Mouse (Mus musculus): ENCODE data around the gene Iqschfp. TPM values are rescaled to one million over a fixed set of nuclear protein-coding genes. Genes with fewer than 3 reads are reported as not detected.

Iqschfp gene
- polyA plus RNA-seq, 1 experiment = not detected

DNA sequence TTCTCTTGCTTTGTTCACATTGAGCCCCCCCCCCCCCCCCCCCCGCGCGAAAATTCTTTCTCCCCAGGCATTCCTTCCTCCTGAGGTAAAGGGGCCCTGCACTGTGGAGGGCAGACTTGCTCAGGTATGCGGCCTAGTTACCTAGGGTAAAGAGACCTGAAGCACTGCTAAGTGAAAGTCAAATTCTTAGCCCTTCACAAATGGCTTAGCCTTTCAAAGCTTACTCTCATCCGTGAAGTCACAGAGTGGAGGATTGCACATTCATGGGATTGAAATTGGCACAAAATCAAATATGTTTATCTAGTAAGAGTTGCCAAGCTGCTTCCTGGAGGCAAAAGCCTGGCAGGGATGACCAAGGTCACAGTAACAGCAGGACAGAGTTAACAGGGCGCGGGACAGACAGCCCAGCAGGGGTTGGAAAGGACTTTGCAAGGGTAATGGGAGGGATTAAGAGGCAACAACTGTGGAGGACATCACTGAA lies 642.6 kb downstream of the Iqschfp start:
- TF ChIP-seq POLR2A (IDR thresholded peaks at IDR 0.05; ENCODE audit: borderline replicate concordance, control insufficient read depth, low read depth, low read length) (no peak), CTCF (IDR thresholded peaks at IDR 0.05; ENCODE audit: control insufficient read depth, insufficient read depth, low read length) (no peak)
- Histone ChIP-seq H3K4me1 (ENCODE audit: control insufficient read depth, insufficient read depth, low read length) (no peaks in the 10 kb centered on the region), H3K4me3 (replicated peaks; ENCODE audit: control insufficient read depth, low read depth, low read length) (no peak overlapping the region), H3K27ac (ENCODE audit: control insufficient read depth, insufficient read depth, low read depth, low read length, poor library complexity) (no peak overlapping the region)
- 67% methylated on average over 7 of the region's 7 CpGs for WGBS

DNA sequence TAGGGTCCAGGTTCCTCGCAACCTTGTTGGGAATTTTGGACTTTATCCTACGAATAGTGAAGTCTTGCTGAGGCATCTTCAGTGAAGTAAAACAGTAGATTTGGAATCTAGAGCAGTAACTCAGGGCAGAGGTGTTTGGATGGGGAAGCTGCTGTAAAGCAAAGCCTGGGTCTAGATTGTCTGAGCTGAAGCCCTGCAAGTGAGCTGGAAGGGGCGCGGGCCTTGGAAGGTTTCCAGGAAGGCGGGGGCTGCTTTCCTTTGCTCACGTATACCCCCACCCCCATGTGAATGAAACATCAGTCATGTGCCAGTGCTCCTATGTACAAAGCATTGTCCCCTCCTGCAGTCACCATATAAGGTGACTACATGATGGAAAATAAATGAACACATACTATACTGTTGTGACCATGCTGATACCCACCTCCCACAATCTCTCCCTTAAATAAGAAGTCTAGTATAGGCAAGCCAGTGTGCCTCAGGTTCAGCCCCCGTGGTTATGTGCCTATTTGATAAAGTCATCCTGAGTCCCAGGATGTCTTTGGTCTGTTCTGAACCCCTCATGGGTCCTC lies 643.2 kb downstream of the Iqschfp start:
- H3K27ac ChIP-seq (ENCODE audit: control insufficient read depth, insufficient read depth, low read depth, low read length, poor library complexity) = no peak overlapping the region
- WGBS = 82% methylated on average over 7 of the region's 7 CpGs
- H3K4me3 ChIP-seq (replicated peaks; ENCODE audit: control insufficient read depth, low read depth, low read length) = no peak overlapping the region
- TF ChIP-seq POLR2A (IDR thresholded peaks at IDR 0.05; ENCODE audit: borderline replicate concordance, control insufficient read depth, low read depth, low read length) (no peak), CTCF (IDR thresholded peaks at IDR 0.05; ENCODE audit: control insufficient read depth, insufficient read depth, low read length) (no peak)
- no peaks in the 10 kb centered on the region for H3K4me1 ChIP-seq (ENCODE audit: control insufficient read depth, insufficient read depth, low read length)

- H3K27ac ChIP-seq (ENCODE audit: control insufficient read depth, insufficient read depth, low read depth, low read length, poor library complexity) = no peak overlapping the region
- TF ChIP-seq CTCF (IDR thresholded peaks at IDR 0.05; ENCODE audit: control insufficient read depth, insufficient read depth, low read length) (no peak), POLR2A (IDR thresholded peaks at IDR 0.05; ENCODE audit: borderline replicate concordance, control insufficient read depth, low read depth, low read length) (no peak)
- WGBS = 75% methylated on average over 3 of the region's 3 CpGs
- no peaks in the 10 kb centered on the region for H3K4me1 ChIP-seq (ENCODE audit: control insufficient read depth, insufficient read depth, low read length)
- H3K4me3 ChIP-seq (replicated peaks; ENCODE audit: control insufficient read depth, low read depth, low read length) = no peak overlapping the region
Observed at GRCm38 (mm10) chr3:68536071-68536470, 644.0 kb downstream of the Iqschfp start.

DNA sequence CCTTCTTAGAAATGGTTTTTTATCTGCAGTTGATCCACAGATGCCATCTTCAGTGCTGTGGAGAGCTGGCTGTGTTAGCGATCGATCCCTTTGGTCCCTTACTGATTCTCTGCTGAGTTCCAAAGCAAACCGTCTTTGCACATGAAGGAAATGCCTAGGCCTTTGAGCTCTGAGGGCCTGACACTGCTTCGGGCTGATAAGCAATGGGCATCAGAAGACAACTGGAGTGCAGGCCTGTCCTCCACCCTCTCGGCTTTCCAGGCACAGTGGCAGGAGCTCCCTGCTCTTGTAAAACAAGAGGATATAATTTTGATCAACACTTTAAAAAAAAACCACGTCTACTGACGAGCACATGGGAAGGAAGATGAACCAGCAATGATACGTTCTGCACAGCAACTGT lies 649.7 kb downstream of the Iqschfp start:
- WGBS = 69% methylated on average over 8 of the region's 8 CpGs
- H3K4me1 ChIP-seq (ENCODE audit: control insufficient read depth, insufficient read depth, low read length) = no peaks in the 10 kb centered on the region; the same call in 1 of the 2 replicates

DNA sequence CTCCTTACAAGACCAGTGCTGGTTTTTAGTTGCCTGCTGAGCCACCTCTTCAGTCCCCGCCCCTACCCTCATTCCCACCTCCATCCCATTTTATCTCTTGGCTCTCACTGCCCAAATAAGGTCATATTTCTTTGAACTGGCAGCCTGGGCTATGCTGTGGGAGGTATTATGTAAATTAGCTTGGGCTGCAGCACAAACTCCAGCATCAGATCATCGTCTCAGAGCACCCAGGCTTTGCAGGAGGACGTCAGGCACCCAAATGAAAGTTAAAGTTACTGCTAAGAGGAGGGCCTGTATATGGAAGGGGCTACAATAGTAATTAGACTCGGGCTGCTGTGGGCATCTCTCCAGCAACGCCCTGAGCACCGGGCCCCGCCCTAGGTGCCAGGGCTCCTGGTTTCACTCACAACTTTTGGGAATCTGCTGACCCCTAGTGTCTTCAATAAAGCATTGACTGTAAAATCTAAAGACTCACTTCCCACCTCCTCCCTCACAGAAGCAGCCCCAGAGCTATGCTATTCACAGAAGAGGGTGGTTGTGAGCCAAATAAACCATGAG lies 651.0 kb downstream of the Iqschfp start:
- 7% methylated on average over 7 of the region's 7 CpGs for WGBS
- Histone ChIP-seq H3K4me1 (ENCODE audit: control insufficient read depth, insufficient read depth, low read length) (no peaks in the 10 kb centered on the region; the same call in 1 of the 2 replicates), H3K27ac (ENCODE audit: control insufficient read depth, insufficient read depth, low read depth, low read length, poor library complexity) (no peak overlapping the region), H3K4me3 (replicated peaks; ENCODE audit: control insufficient read depth, low read depth, low read length) (no peak overlapping the region)
- TF ChIP-seq POLR2A (IDR thresholded peaks at IDR 0.05; ENCODE audit: borderline replicate concordance, control insufficient read depth, low read depth, low read length) = no peak
- TF ChIP-seq CTCF (IDR thresholded peaks at IDR 0.05; ENCODE audit: control insufficient read depth, insufficient read depth, low read length) = no peak

More for the DNA sequence above, 649.7 kb downstream of the Iqschfp start:
- no peak overlapping the region for H3K27ac ChIP-seq (ENCODE audit: control insufficient read depth, insufficient read depth, low read depth, low read length, poor library complexity)
- no peak for TF ChIP-seq POLR2A (IDR thresholded peaks at IDR 0.05; ENCODE audit: borderline replicate concordance, control insufficient read depth, low read depth, low read length)
- TF ChIP-seq CTCF (IDR thresholded peaks at IDR 0.05; ENCODE audit: control insufficient read depth, insufficient read depth, low read length) = no peak
- no peak overlapping the region for H3K4me3 ChIP-seq (replicated peaks; ENCODE audit: control insufficient read depth, low read depth, low read length)

DNA sequence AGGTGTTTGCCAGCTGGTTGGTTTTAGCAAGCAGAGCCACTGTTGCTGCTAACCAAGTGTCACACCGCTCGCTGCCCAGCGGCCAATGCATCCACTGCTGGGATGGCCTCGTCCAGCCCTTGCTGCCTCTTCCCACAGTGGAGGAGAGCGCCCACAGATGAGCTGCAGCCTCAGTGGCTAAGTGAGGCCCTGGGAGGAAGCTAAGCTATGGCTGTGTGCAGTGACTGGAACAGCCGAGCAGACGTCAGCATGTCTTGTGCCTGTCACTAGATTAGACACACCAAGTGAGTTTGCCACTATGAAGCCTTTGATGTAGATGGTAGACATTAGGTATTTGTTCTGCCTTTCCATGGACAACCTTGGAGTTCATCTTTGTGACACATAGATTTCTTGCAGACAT lies 652.8 kb downstream of the Iqschfp start:
- 78% methylated on average over 7 of the region's 7 CpGs for WGBS
- no peak for TF ChIP-seq POLR2A (IDR thresholded peaks at IDR 0.05; ENCODE audit: borderline replicate concordance, control insufficient read depth, low read depth, low read length)
- no peak for TF ChIP-seq CTCF (IDR thresholded peaks at IDR 0.05; ENCODE audit: control insufficient read depth, insufficient read depth, low read length)

GRCm38 (mm10) chr3:68545898-68546297 lies 653.9 kb downstream of the Iqschfp start:
- TF ChIP-seq POLR2A (IDR thresholded peaks at IDR 0.05; ENCODE audit: borderline replicate concordance, control insufficient read depth, low read depth, low read length) (no peak), CTCF (IDR thresholded peaks at IDR 0.05; ENCODE audit: control insufficient read depth, insufficient read depth, low read length) (no peak)
- Histone ChIP-seq H3K4me3 (replicated peaks; ENCODE audit: control insufficient read depth, low read depth, low read length) (no peak overlapping the region), H3K4me1 (ENCODE audit: control insufficient read depth, insufficient read depth, low read length) (no peaks in the 10 kb centered on the region; the same call in 1 of the 2 replicates), H3K27ac (ENCODE audit: control insufficient read depth, insufficient read depth, low read depth, low read length, poor library complexity) (no peak overlapping the region)
- WGBS = 71% methylated on average over 6 of the region's 6 CpGs

More for the DNA sequence above, 652.8 kb downstream of the Iqschfp start:
- no peak overlapping the region for H3K27ac ChIP-seq (ENCODE audit: control insufficient read depth, insufficient read depth, low read depth, low read length, poor library complexity)
- no peaks in the 10 kb centered on the region; the same call in 1 of the 2 replicates for H3K4me1 ChIP-seq (ENCODE audit: control insufficient read depth, insufficient read depth, low read length)
- no peak overlapping the region for H3K4me3 ChIP-seq (replicated peaks; ENCODE audit: control insufficient read depth, low read depth, low read length)

- peaks cover 2% of the 10 kb centered on the region for H3K4me1 ChIP-seq (ENCODE audit: control insufficient read depth, insufficient read depth, low read length)
- H3K27ac ChIP-seq (ENCODE audit: control insufficient read depth, insufficient read depth, low read depth, low read length, poor library complexity) = no peak overlapping the region
- no peak for TF ChIP-seq POLR2A (IDR thresholded peaks at IDR 0.05; ENCODE audit: borderline replicate concordance, control insufficient read depth, low read depth, low read length)
- TF ChIP-seq CTCF (IDR thresholded peaks at IDR 0.05; ENCODE audit: control insufficient read depth, insufficient read depth, low read length) = no peak
- WGBS = 46% methylated on average over 4 of the region's 4 CpGs
- H3K4me3 ChIP-seq (replicated peaks; ENCODE audit: control insufficient read depth, low read depth, low read length) = no peak overlapping the region
Observed at GRCm38 (mm10) chr3:68555087-68555662, 663.1 kb downstream of the Iqschfp start.
